Mouse (Mus musculus) layer of hippocampus, postnatal 14 days (tissue): ENCODE measurements at regions not wholly inside any gene's neighbourhood (a gene's known extent, or its start where the extent isn't known, plus 50 kb on each side); places are given as distances from the start of the nearest gene placed in this dataset.

Experiments
- DNase-seq, 2 experiments: peaks; one replicate each; pipeline ENCODE4 v3.0.0; 2021 to 2022; ENCODE audit warnings: low spot score in 2 of 2, mixed read lengths in 1 of 2

GRCm38 (mm10) chr3:143822564-143823394 is 382.2 kb downstream of the Lmo4 start:
- no peak for DNase-seq

GRCm38 (mm10) chr3:143807544-143807943 is 397.5 kb downstream of the Lmo4 start:
- DNase-seq, result no peak

- DNase-seq, result no peak
Observed at GRCm38 (mm10) chr3:143806940-143807339, 398.1 kb downstream of the Lmo4 start.

GRCm38 (mm10) chr3:143797850-143798249 is 407.2 kb downstream of the Lmo4 start:
- no peak for DNase-seq

- DNase-seq, result no peak
Observed at GRCm38 (mm10) chr3:143790905-143791304, 414.1 kb downstream of the Lmo4 start.

- DNase-seq, result no peak
Observed at GRCm38 (mm10) chr3:143789932-143790570, 415.0 kb downstream of the Lmo4 start.

GRCm38 (mm10) chr3:143786889-143787288 is 418.1 kb downstream of the Lmo4 start:
- no peak for DNase-seq

GRCm38 (mm10) chr3:143784353-143784791 is 420.6 kb downstream of the Lmo4 start:
- no peak for DNase-seq

DNA sequence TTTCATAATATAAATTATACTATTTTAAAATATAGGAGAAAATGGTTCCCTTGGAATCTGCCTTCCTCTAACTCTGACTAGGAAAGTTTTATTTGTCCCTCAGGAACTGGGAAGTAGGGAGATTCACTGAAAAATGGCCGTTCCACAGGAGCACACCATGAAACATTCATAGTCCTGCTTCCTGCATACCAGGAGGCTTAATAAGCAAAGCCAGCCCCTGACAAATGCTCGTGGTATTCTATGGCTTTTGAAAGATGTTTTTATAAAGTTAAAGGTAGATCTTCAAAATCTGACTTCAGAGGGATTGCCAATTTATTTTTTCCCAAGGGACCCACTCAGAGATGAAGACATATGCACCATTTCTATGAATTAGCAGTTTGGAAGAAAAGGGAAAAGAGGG is 426.9 kb downstream of the Lmo4 start:
- no peak for DNase-seq

DNA sequence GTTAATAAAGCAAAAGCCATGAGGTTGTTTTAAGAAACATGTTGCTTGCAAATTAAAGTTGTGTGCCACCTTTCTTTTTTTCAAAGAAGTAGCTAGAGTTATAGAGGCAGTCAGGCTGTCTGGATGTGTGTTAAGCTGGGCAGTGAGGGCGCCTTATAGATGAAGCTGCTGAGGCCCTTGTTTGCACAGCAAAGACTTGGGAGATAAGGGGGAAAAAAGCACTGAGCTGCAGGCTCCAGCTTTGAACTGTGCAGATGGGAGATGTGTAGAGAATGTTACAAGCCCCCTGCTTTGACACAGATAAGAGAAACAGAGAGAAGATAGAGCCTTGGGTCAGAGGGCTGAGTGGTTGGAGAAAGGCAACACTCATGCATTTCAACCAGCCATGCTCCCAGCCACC is 445.7 kb downstream of the Lmo4 start:
- DNase-seq, result no peak

DNA sequence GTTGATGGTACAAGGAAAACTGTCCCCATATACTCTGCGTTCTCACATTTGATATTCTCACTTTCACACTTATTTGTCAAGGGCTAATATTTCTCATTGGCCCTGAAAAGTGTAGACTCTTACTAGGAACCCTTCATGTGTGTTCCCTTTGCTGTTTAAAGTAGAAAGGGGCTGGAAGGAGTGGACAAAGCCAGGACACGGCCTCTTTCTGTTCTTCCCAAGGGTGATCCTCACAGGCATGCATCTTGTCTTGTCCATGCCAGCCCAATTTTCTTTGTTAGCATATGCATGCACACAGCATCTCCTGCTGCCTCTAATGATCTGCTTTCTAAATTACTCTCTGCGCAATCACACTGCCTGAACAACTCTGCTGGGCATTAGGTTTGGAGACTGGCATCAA is 451.8 kb downstream of the Lmo4 start:
- DNase-seq, result no peak

DNA sequence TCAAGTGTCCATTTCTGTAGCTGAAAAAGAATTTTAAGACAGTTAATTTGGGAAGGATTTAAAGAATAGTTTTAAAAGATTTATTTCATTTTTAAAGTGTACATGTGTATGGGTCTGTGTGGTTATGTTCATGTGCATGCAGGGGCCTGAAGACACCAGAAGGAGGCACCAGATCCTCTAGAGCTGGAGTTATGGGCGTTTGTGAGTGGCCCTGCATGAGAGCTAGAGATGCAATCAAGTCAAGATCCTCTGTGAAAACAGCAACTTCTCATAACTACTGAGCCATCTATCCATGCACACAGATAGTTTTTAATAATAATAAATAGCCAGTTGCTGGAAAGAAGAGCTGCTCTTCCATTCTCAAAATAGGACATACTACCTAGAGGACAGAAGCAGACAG is 452.4 kb downstream of the Lmo4 start:
- no peak for DNase-seq

- no peak for DNase-seq
Observed at GRCm38 (mm10) chr3:143750128-143750527, 454.9 kb downstream of the Lmo4 start.

- DNase-seq, result peak; percentile 7 to 39
Observed at GRCm38 (mm10) chr3:143743649-143744048, 461.4 kb downstream of the Lmo4 start.

DNA sequence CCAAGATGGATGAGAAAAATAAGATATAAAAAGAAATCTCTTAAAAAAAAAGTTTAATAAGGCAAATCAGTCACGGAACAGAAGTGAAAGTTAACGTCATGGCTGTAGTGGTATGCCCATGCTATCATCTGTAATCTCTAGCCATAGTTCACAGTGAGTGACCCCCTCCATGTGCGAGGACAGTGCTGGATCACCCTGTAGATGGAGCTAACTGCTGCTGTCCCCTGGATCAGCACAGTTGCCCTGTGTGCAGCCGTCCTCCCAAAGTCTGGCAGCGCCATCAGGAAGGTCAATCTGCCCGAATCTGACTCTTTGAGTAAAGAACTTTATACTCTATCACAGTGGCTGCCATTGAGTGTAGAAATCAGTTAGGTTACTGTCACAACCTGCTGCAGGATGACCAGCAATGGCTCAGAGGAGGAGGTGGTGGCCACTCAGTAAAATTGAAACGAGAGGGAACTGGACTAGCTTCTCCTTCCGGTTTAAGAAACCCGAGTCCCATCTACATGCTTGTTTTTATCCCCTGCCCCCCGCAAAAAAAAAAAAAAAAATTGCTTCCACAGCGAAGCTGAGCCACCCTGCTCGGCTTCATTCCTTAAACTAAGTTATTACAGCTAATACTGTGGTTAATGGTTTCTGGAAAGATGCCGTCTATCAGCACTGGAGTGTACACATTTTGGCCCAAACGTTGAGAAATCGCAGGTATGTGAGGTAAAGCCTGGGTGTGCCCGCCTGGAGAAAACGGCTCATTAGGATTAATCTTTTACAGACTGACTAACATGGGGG is 462.0 kb downstream of the Lmo4 start:
- no peak for DNase-seq

GRCm38 (mm10) chr3:143738676-143739075 is 466.3 kb downstream of the Lmo4 start:
- no peak for DNase-seq

GRCm38 (mm10) chr3:143737844-143738243 is 467.2 kb downstream of the Lmo4 start:
- no peak for DNase-seq

GRCm38 (mm10) chr3:143736651-143737398 is 468.2 kb downstream of the Lmo4 start:
- DNase-seq, result peak in 1 of 2 experiments; percentile 18

GRCm38 (mm10) chr3:143734791-143735190 is 470.2 kb downstream of the Lmo4 start:
- no peak for DNase-seq

DNA sequence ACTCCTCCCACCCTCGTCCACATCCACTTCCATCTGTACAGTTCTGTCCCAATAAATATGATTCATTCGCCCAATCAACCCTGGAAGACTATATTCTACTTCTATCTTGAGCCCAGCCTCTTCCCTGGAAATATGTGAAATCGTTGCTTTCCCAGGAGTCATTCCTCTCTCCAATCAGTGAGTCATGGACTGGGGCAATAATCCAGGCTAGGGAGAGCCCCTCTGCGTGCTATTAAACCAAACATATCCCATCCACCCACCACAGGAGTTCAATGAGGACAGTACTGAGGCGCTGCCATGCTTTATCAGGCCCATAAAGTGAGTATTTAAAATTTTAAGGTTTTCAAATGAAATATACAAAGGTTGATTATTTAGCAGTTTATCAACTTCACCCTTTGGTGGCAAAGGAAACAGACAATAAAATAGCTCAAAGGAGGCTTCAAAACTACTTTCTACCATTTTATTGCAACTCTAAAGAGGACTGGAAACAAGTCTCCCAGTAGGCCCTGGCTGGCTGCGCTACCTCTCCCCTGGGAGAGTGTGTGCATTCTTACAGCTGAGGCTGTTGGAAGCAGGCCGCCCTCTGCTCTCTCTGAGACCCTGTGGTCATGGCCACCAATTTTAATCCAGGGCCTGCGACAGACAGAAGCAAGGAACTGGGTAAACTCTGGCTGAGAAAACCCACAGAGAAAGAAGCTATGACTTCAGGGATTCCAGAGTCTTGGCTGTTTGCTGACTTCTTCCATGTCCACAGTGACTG is 471.9 kb downstream of the Lmo4 start:
- no peak for DNase-seq
